Mouse (Mus musculus): ENCODE results near the gene Prmt6.

The Prmt6 gene

DNA sequence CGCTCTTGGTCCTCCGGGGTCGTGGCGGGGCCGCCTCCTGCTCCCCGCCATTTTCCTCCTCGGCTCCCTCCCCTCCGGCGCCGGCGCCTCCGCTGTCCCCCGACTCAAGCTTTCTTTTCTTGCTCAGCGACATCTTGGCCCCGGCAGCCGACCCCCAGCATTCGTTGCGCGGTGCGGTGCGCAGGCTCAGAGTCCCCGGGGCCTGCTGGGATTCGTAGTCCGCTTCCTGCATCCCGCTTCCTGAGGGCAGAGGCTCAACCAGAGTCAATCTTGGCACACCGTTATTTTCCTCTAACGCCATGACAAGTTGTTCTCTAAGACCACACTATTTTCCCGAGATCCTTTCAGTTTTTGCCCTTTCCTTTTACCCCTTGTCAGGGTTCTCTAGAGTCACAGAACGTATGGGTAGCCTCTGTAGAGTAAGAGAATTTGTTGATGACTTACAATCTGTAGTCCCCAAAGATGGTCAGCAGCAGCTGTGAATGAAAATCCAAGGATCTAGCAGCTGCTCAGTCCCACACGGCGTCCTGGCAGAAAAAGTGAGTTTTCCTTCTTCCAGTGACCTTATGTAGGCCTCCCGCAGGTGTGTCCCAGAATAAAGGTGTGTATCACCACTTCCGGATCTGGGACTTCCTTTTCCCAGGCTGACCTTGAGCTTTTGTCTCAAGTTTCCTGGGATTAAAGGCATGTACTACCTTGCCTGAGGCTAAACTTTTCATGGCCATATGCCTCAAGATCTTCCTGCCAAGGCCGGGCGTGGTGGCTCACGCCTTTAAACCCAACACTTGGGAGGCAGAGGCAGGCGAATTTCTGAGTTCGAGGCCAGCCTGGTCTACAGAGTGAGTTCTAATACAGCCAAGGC lies at the start of gene Prmt6:
TSS of gene Prmt6 (minus strand) at position 160 of the 862 bp plus-strand sequence.
- peak; percentile 94 to 96 for DNase-seq

GRCm38 (mm10) chr3:110290485-110291045 lies 39.8 kb upstream of the Prmt6 start:
- DNase-seq: no peak

DNA sequence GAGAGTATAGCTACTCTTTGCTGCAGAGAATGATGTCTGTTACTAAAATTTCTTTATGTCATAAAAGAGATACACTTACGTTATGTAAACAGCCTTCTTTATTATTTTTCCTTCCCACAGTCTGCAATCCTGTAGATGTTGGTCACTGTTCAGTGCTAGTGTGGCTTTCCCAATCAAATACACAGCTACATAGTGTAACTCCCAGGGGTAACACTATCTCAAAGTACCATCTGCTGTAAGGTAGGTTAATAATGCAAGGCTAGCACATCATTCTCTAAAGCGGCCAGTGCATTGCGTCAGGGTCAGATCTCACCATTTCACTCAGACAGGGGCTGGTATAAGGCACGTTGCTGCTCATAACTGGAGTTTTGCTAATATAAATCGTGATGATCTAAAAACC lies 31.9 kb upstream of the Prmt6 start:
- no peak for DNase-seq

DNA sequence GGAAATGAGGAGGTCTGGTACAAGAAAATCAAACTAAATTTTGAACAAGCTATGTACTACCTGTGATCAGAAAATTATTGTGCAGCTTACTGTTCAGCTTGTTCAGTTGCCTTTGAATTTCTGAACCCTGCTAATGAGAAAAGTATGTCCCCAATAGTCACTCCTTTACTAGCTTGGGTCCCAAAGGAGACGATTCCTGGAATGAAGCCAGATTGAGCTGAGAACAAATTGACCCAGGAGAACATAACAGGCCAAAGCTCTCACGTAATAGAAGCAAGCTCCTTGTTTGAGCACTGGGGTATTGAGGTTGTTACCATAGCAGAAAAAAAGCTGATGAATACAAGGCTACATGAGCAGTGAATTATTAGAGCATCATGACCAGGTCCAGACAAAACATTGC lies 17.0 kb upstream of the Prmt6 start:
- DNase-seq: no peak

DNA sequence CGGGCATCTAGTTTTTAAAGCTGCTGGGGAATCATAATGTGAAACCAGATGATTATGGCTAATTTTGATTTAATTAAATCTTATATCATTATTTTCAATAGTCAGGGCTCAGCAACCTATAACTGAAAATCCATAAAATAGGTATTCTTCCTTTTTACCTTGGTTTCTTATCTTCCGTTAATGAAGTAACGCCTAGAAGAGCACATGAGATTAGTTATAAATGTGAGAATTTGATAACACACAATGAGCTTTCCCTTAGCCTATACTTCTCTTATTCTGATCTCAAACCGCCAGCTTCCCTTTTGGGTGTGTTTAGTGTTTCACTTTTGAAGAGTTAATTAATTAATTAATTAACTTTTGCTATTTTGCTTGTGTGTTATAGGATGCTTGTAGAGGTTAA lies 2.3 kb upstream of the Prmt6 start:
- DNase-seq: no peak

DNA sequence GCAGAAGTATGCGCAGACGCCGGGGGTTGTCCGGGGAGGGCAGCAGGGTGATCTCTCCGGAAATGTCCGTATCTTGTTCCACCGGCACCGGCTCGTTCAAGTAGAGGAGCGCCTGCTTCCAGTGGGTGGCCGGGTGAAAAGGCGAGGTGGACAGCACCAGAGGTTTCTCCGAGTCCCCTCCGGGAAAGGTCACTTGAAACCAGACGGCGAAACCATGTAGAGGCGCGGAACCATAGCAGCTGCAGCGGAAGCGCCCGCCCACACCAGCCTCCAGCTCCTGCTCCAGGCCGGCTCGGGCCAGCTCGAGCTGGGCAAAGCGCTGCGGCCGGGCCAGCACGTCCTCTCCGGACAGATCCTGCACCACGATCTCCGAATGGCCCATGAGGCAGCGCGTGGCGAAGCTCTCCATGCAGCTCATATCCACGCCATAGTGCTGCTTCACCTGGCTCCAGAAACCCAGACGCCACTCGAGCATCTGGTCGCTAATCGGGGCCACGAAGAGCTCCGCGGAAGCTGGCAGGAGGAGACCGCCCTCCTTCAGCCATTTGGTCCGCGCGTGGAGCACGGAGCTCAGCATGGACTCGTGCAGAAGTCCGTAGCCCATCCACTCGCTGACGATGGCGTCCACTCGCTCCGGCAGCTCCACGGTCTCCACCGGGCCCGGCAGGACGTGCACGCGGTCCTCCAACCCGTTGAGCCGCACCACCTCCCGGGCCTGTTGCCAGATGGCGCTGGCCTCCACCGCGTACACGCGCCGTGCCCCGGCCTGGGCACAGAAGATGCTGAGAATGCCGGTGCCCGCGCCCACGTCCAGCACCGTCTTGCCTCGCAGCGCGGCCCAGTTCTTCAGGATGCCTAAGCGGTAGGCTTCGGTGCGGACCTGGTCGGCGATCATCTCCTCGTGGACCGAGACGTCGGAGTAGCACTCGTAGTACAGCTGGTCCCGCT lies 633 bp downstream of the Prmt6 start:
- peak; percentile 93 to 94 for DNase-seq

- peak; percentile 8 to 17 for DNase-seq
Observed at GRCm38 (mm10) chr3:110236819-110237463, 13.9 kb downstream of the Prmt6 start.

Data from cerebellum, postnatal 10 days (tissue).